Mouse (Mus musculus): ENCODE results near the gene Hsf2bp. TPM values are rescaled to one million over a fixed set of nuclear protein-coding genes. Genes with fewer than 3 reads are reported as not detected.

Hsf2bp gene
- total and polyA plus RNA-seq, 3 experiments: 0.34 to 1.0 (median 0.75) TPM

DNA sequence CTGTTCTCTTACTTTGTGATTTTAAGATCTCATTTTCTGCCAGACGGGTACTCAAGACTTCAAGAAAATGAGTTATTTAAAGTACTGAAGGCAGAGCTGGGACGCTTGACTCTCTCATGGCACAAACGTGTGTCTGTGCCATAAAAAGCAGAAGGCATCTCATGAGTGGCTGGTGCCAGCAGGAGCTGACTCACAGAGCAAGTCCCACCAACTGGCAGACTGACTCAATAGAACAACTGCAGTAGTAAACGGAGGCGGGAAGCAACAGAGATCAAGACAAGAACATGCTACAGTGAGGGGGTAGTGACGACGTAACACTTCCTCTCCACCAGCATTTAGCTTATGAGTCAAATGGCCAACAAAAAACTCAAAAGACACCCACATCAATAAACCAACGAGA is 13.1 kb downstream of the Hsf2bp start:
- H3K4me3 ChIP-seq (replicated peaks in 1 of 3; ENCODE audit: low read depth in 2 of 3, low read length in 2 of 3, poor library complexity in 1 of 3): no peak overlapping the region
- dilution Hi-C loops (cut with MboI; ENCODE audit: extremely low pct_ligation_motif_present, extremely low pct_unique_long_range_greater_than_20kb, low sequenced_read_pairs): no loop called here
- H3K9ac ChIP-seq (ENCODE audit: insufficient read depth, low read depth): no peak overlapping the region
- H3K4me2 ChIP-seq (ENCODE audit: insufficient read depth, low read depth, poor library complexity, severe bottlenecking): no peak overlapping the region
- no peaks in the 10 kb centered on the region for H3K36me3 ChIP-seq (replicated peaks in 1 of 2; ENCODE audit: control insufficient read depth in 1 of 2, insufficient read depth in 1 of 2, low read length in 1 of 2)
- in situ Hi-C loops (cut with MboI; ENCODE audit: low pct_ligation_motif_present, low pct_unique_long_range_greater_than_20kb, low sequenced_read_pairs): loop anchor here (5.0 to 10.0 kb wide), 2 partner anchors 151 to 488 kb away; no protein-coding TSS in a partner anchor
- no peaks in the 10 kb centered on the region for H3K9me3 ChIP-seq (replicated peaks; ENCODE audit: low read length)
- peaks cover 12 to 29% of the 10 kb centered on the region in 2 experiments for H3K4me1 ChIP-seq (ENCODE audit: control insufficient read depth in 1 of 2, insufficient read depth in 2 of 2)
- TF ChIP-seq NELFE (IDR thresholded peaks at IDR 0.05; ENCODE audit: low read depth, low read length) (no peak), CTCF (conservative IDR thresholded peaks at IDR 0.05 in 1 of 2, IDR thresholded peaks at IDR 0.05 in 1 of 2; ENCODE audit: low read depth in 2 of 2, low read length in 2 of 2) (no peak), POLR2A (IDR thresholded peaks at IDR 0.05; ENCODE audit: low read depth, low read length) (no peak), BHLHE40 (IDR thresholded peaks at IDR 0.05; ENCODE audit: low read depth, low read length) (no peak), UBTF (IDR thresholded peaks at IDR 0.05; ENCODE audit: low read depth, low read length) (no peak), HCFC1 (IDR thresholded peaks at IDR 0.05; ENCODE audit: low read depth, low read length) (no peak)
- H3K27ac ChIP-seq (ENCODE audit: insufficient read depth, low read depth): no peak overlapping the region
- H3K27me3 ChIP-seq (replicated peaks): no peaks in the 10 kb centered on the region
- DNase-seq (ENCODE audit: extremely low read depth): no peak
- no peaks in the 10 kb centered on the region for H3K79me2 ChIP-seq (replicated peaks; ENCODE audit: control insufficient read depth, extremely low read depth, insufficient read depth, poor library complexity, severe bottlenecking)

DNA sequence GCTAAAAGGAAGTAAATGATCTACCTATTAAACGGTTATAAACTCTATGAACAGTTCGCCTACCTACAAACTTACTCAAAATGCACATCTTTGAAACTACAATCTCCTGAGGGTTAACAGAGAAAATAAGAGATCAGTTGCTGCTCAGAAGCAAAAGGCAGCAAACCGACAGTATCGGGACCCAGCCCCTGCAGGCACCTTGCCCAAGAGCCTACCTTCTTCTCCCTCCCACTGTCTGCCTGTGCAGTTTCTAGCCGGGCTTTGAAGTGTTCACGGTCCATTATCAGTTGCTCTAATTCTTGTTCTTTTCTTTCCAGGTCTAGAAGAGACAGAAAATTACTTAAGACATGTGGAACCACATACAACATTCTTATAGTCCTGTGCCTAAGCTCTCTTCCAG is 13.6 kb downstream of the Hsf2bp start:
- H3K4me1 ChIP-seq (ENCODE audit: control insufficient read depth in 1 of 2, insufficient read depth in 2 of 2): peaks cover 12 to 29% of the 10 kb centered on the region in 2 experiments
- no peaks in the 10 kb centered on the region for H3K27me3 ChIP-seq (replicated peaks)
- TF ChIP-seq ZMIZ1 (IDR thresholded peaks at IDR 0.05; ENCODE audit: low read depth, low read length): no peak
- no peak for TF ChIP-seq SMC3 (IDR thresholded peaks at IDR 0.05; ENCODE audit: low read depth, low read length)
- TF ChIP-seq KAT2A (IDR thresholded peaks at IDR 0.05; ENCODE audit: insufficient replicate concordance, low read length): no peak
- TF ChIP-seq JUN (IDR thresholded peaks at IDR 0.05; ENCODE audit: insufficient read depth, low read depth, low read length): no peak
- TF ChIP-seq NRF1 (IDR thresholded peaks at IDR 0.05; ENCODE audit: low read depth, low read length): no peak
- TF ChIP-seq ZC3H11A (IDR thresholded peaks at IDR 0.05; ENCODE audit: low read depth, low read length): no peak
- no peak overlapping the region for H3K4me3 ChIP-seq (replicated peaks in 1 of 3; ENCODE audit: low read depth in 2 of 3, low read length in 2 of 3, poor library complexity in 1 of 3)
- H3K79me2 ChIP-seq (replicated peaks; ENCODE audit: control insufficient read depth, extremely low read depth, insufficient read depth, poor library complexity, severe bottlenecking): no peaks in the 10 kb centered on the region
- H3K9ac ChIP-seq (ENCODE audit: insufficient read depth, low read depth): no peak overlapping the region
- dilution Hi-C loops (cut with MboI; ENCODE audit: extremely low pct_ligation_motif_present, extremely low pct_unique_long_range_greater_than_20kb, low sequenced_read_pairs): no loop called here
- H3K9me3 ChIP-seq (replicated peaks; ENCODE audit: low read length): no peaks in the 10 kb centered on the region
- no peak overlapping the region for H3K4me2 ChIP-seq (ENCODE audit: insufficient read depth, low read depth, poor library complexity, severe bottlenecking)
- DNase-seq (ENCODE audit: extremely low read depth): no peak
- in situ Hi-C loops (cut with MboI; ENCODE audit: low pct_ligation_motif_present, low pct_unique_long_range_greater_than_20kb, low sequenced_read_pairs): loop anchor here (5.0 to 10.0 kb wide), 2 partner anchors 150 to 488 kb away; no protein-coding TSS in a partner anchor
- no peak overlapping the region for H3K27ac ChIP-seq (ENCODE audit: insufficient read depth, low read depth)
- H3K36me3 ChIP-seq (replicated peaks in 1 of 2; ENCODE audit: control insufficient read depth in 1 of 2, insufficient read depth in 1 of 2, low read length in 1 of 2): no peaks in the 10 kb centered on the region

DNA sequence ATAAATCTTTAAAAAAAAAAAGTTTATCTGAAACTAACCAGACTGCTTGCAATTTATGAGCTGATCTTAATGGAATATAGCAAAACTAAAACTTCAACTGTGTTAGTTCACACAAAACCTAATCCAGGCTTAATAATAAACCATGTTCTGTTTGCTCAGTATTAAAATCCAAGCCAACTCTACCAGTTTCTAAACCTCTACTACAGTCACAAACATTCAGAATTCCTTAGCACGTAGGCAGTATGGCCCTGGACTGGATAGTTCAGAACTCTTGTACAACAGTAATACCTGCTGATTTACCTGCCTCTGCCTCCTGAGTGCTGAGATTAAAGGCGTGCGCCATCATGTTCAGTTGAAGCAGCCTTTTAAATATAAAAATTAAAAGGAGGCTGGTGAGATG is 14.2 kb downstream of the Hsf2bp start:
- Histone ChIP-seq H3K4me1 (ENCODE audit: control insufficient read depth in 1 of 2, insufficient read depth in 2 of 2) (peaks cover 12 to 29% of the 10 kb centered on the region in 2 experiments), H3K9ac (ENCODE audit: insufficient read depth, low read depth) (no peak overlapping the region), H3K36me3 (replicated peaks in 1 of 2; ENCODE audit: control insufficient read depth in 1 of 2, insufficient read depth in 1 of 2, low read length in 1 of 2) (no peaks in the 10 kb centered on the region), H3K27ac (ENCODE audit: insufficient read depth, low read depth) (no peak overlapping the region), H3K4me2 (ENCODE audit: insufficient read depth, low read depth, poor library complexity, severe bottlenecking) (no peak overlapping the region), H3K4me3 (replicated peaks in 1 of 3; ENCODE audit: low read depth in 2 of 3, low read length in 2 of 3, poor library complexity in 1 of 3) (no peak overlapping the region), H3K27me3 (replicated peaks) (no peaks in the 10 kb centered on the region), H3K79me2 (replicated peaks; ENCODE audit: control insufficient read depth, extremely low read depth, insufficient read depth, poor library complexity, severe bottlenecking) (no peaks in the 10 kb centered on the region), H3K9me3 (replicated peaks; ENCODE audit: low read length) (no peaks in the 10 kb centered on the region)
- no peak for TF ChIP-seq TCF12 (IDR thresholded peaks at IDR 0.05; ENCODE audit: low read depth, low read length)
- no peak for TF ChIP-seq CHD2 (IDR thresholded peaks at IDR 0.05; ENCODE audit: low read length)
- no peak for TF ChIP-seq ZKSCAN1 (IDR thresholded peaks at IDR 0.05; ENCODE audit: borderline replicate concordance, low read depth, low read length)
- TF ChIP-seq POLR2A (IDR thresholded peaks at IDR 0.05; ENCODE audit: low read depth, low read length): no peak
- TF ChIP-seq MAZ (IDR thresholded peaks at IDR 0.05; ENCODE audit: low read depth, low read length): no peak
- in situ Hi-C loops (cut with MboI; ENCODE audit: low pct_ligation_motif_present, low pct_unique_long_range_greater_than_20kb, low sequenced_read_pairs): loop anchor here (5.0 to 10.0 kb wide), 2 partner anchors 150 to 487 kb away; no protein-coding TSS in a partner anchor
- dilution Hi-C loops (cut with MboI; ENCODE audit: extremely low pct_ligation_motif_present, extremely low pct_unique_long_range_greater_than_20kb, low sequenced_read_pairs): no loop called here
- no peak for DNase-seq (ENCODE audit: extremely low read depth)

Measured in CH12.LX (cell line).